Mouse (Mus musculus) kidney, adult 18-20 months (tissue): ENCODE measurements around the gene Cdh24.
A peak's percentile ranks its signal among the peaks of the same experiment; 100 is the strongest.

Source experiments
- DNase-seq: peaks from one replicate; pipeline ENCODE4 v3.0.0; 2021

Cdh24 gene

GRCm38 (mm10) chr14:54603686-54604085 lies 37.5 kb downstream of the Cdh24 start:
- no peak for DNase-seq

GRCm38 (mm10) chr14:54603038-54603654 lies 38.0 kb downstream of the Cdh24 start:
- DNase-seq: peak; percentile 94

GRCm38 (mm10) chr14:54602613-54603012 lies 38.6 kb downstream of the Cdh24 start:
- no peak for DNase-seq

GRCm38 (mm10) chr14:54601601-54602000 lies 39.6 kb downstream of the Cdh24 start:
- no peak for DNase-seq

- no peak for DNase-seq
Measured at GRCm38 (mm10) chr14:54597084-54597483, 44.1 kb downstream of the Cdh24 start.

GRCm38 (mm10) chr14:54594631-54595414 lies 46.3 kb downstream of the Cdh24 start:
- DNase-seq: no peak

- no peak for DNase-seq
Measured at GRCm38 (mm10) chr14:54594055-54594454, 47.1 kb downstream of the Cdh24 start.

- DNase-seq: no peak
Measured at GRCm38 (mm10) chr14:54592319-54592934, 48.7 kb downstream of the Cdh24 start.

GRCm38 (mm10) chr14:54591056-54591455 lies 50.1 kb downstream of the Cdh24 start:
- no peak for DNase-seq

GRCm38 (mm10) chr14:54583681-54584338 lies 57.4 kb downstream of the Cdh24 start:
- DNase-seq: peak; percentile 66

GRCm38 (mm10) chr14:54582536-54582935 lies 58.6 kb downstream of the Cdh24 start:
- no peak for DNase-seq
